Mouse (Mus musculus): Measurements from ENCODE around the gene Ncdn. TPM values are rescaled to one million over a fixed set of nuclear protein-coding genes. Genes with fewer than 3 reads are reported as not detected.

The Ncdn gene
- total and polyA plus RNA-seq, 3 experiments = 27.3 to 36.2 TPM; not detected in 1

DNA sequence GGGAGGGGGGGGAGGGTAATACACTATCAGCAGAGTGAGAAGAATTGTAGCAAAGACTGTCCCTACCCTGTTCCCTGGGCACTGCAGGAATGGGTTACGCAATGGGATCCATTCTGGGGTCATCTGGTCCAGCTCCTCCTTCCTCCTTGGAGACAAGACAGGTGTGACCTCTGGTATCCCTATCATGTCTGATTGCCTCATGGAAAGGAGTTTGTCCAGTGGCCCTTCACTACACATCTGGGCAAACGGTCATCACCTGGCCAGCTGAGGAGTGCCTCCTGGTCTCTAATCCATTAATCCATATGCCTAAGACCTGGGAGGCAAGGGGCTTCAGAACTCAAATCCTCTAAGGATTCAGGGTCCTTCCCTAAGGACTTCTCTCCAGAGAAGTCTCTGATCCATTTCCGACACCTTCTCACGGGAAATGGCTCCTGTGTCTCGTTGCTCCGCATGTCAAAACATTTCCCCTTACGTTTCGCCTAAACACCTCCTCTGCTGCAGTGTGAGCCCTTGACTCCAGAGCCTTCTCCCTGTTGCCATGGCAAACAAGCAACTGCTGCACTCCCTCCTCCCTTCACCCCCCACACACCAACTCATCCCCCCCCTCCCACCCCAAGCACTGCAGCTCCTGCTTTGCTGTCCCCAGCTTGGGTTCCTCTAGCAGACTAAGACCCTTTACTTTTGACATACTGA, 2.2 kb downstream of the Ncdn start:
- no peak for DNase-seq (ENCODE audit: low read depth, low spot score)
- Histone ChIP-seq H3K4me1 (ENCODE audit: control insufficient read depth in 1 of 2, insufficient read depth in 2 of 2, low read length in 2 of 2) (peaks cover 0 to 7% of the 10 kb centered on the region in 2 experiments; a peak in 2 of 4 replicates), H3K36me3 (ENCODE audit: control insufficient read depth in 1 of 2, insufficient read depth in 2 of 2, low read length in 2 of 2) (peaks cover 0 to 6% of the 10 kb centered on the region in 2 experiments; a peak in 2 of 4 replicates), H3K27ac (ENCODE audit: control insufficient read depth, low read depth, low read length) (no peak overlapping the region), H3K9me3 (replicated peaks; ENCODE audit: insufficient read depth, low read length) (no peaks in the 10 kb centered on the region), H3K79me2 (ENCODE audit: control insufficient read depth, insufficient read depth, low read length, poor library complexity) (peaks cover 14% of the 10 kb centered on the region), H3K27me3 (ENCODE audit: control insufficient read depth in 1 of 2, insufficient read depth in 2 of 2, low read length in 2 of 2) (no peaks in the 10 kb centered on the region), H3K4me3 (ENCODE audit: control insufficient read depth in 1 of 2, insufficient read depth in 1 of 2, low read depth in 2 of 2, low read length in 2 of 2) (no peak overlapping the region), H3K9ac (ENCODE audit: control insufficient read depth, low read depth, low read length, poor library complexity, severe bottlenecking) (no peak overlapping the region)
- TF ChIP-seq KAT2A (conservative IDR thresholded peaks at IDR 0.05; ENCODE audit: low read depth, low read length) (no peak), CHD2 (IDR thresholded peaks at IDR 0.05; ENCODE audit: low read length) (no peak), MYB (IDR thresholded peaks at IDR 0.05; ENCODE audit: low read depth, low read length) (no peak), SMC3 (IDR thresholded peaks at IDR 0.05; ENCODE audit: low read depth, low read length) (no peak), ETS1 (IDR thresholded peaks at IDR 0.05; ENCODE audit: low read depth, low read length) (no peak), POLR2A (IDR thresholded peaks at IDR 0.05; ENCODE audit: control insufficient read depth in 1 of 2, insufficient read depth in 1 of 2, low read depth in 1 of 2, low read length in 2 of 2, poor library complexity in 1 of 2) (no peak), BHLHE40 (IDR thresholded peaks at IDR 0.05; ENCODE audit: borderline replicate concordance, low read depth, low read length) (no peak)

DNA sequence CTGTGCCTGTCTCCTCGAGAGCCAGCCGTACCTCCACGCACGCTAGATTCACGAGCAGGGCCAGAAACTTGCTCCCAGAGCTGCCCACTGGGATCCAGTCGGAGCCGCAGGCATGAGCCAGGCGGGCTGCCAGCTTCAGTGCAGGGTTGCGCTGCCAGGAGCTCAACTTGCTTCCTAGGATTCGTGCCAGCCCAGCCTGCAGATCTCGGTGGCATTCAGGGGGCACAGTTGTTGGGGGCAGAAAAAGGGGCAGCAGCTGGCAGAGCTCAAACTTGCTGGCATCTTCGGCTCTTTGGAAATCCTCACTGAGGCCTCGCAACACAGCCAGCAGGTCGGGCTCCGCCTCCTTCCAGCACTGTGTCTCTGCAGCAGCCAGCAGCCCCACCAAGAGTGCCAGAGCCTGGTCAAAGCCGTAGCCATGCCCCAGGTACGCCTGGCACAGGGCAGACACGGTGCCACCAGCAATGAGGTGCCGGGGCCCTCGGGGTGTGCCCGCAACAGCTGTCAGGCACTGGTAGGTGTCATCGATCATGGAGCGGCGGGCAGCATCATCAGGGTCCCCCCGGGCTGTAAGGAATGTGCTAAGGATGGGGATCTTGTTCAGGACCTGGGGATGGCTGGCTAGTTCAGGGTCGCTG, 3.1 kb downstream of the Ncdn start:
- Histone ChIP-seq H3K9me3 (replicated peaks; ENCODE audit: insufficient read depth, low read length) (no peaks in the 10 kb centered on the region), H3K27ac (ENCODE audit: control insufficient read depth, low read depth, low read length) (no peak overlapping the region), H3K79me2 (ENCODE audit: control insufficient read depth, insufficient read depth, low read length, poor library complexity) (peaks cover 14% of the 10 kb centered on the region), H3K27me3 (ENCODE audit: control insufficient read depth in 1 of 2, insufficient read depth in 2 of 2, low read length in 2 of 2) (no peaks in the 10 kb centered on the region), H3K4me1 (ENCODE audit: control insufficient read depth in 1 of 2, insufficient read depth in 2 of 2, low read length in 2 of 2) (peaks cover 0 to 7% of the 10 kb centered on the region in 2 experiments; a peak in 2 of 4 replicates), H3K4me3 (ENCODE audit: control insufficient read depth in 1 of 2, insufficient read depth in 1 of 2, low read depth in 2 of 2, low read length in 2 of 2) (no peak overlapping the region), H3K9ac (ENCODE audit: control insufficient read depth, low read depth, low read length, poor library complexity, severe bottlenecking) (no peak overlapping the region), H3K36me3 (ENCODE audit: control insufficient read depth in 1 of 2, insufficient read depth in 2 of 2, low read length in 2 of 2) (peaks cover 0 to 6% of the 10 kb centered on the region in 2 experiments; a peak in 2 of 4 replicates)
- TF ChIP-seq TBP (IDR thresholded peaks at IDR 0.05; ENCODE audit: low read depth, low read length) (no peak), JUND (IDR thresholded peaks at IDR 0.05; ENCODE audit: low read depth, low read length) (no peak), SMC3 (IDR thresholded peaks at IDR 0.05; ENCODE audit: low read depth, low read length) (no peak), USF2 (IDR thresholded peaks at IDR 0.05; ENCODE audit: borderline replicate concordance in 1 of 2, insufficient read depth in 1 of 2, low read depth in 1 of 2, low read length in 2 of 2) (no peak), SIN3A (IDR thresholded peaks at IDR 0.05; ENCODE audit: low read length) (no peak), RCOR1 (IDR thresholded peaks at IDR 0.05; ENCODE audit: low read depth, low read length) (no peak), GABPA (IDR thresholded peaks at IDR 0.05; ENCODE audit: low read depth, low read length) (no peak), POLR2A (IDR thresholded peaks at IDR 0.05; ENCODE audit: control insufficient read depth in 1 of 2, insufficient read depth in 1 of 2, low read depth in 1 of 2, low read length in 2 of 2, poor library complexity in 1 of 2) (no peak), NRF1 (IDR thresholded peaks at IDR 0.05; ENCODE audit: insufficient read depth, low read depth, low read length, poor library complexity, severe bottlenecking) (no peak), MXI1 (IDR thresholded peaks at IDR 0.05; ENCODE audit: low read depth, low read length) (no peak), MAFK (IDR thresholded peaks at IDR 0.05; ENCODE audit: borderline replicate concordance, low read depth, low read length) (no peak), KAT2A (conservative IDR thresholded peaks at IDR 0.05; ENCODE audit: low read depth, low read length) (no peak)
- no peak for DNase-seq (ENCODE audit: low read depth, low spot score)

Data from MEL (cell line).